Mouse (Mus musculus) left cerebral cortex, postnatal 25 days (tissue): ENCODE results near the gene Dclk2. TPM values are rescaled to one million over a fixed set of nuclear protein-coding genes. Genes with fewer than 3 reads are reported as not detected.

Experiments
- DNase-seq, 2 experiments: peaks; one replicate each; pipeline ENCODE4 v3.0.0; 2022; ENCODE audit warnings: low spot score in 2 of 2, mixed read lengths in 1 of 2
- intact Hi-C: fragments of 180-260 bp; cut with DNase I; formaldehyde crosslinking; loops from one replicate; pipeline ENCODE4 v1.15.1; 2025
- total RNA-seq, 2 experiments: library from RNA; stranded (reverse); gene quantifications; 2 replicates each; pipeline ENCODE4 v1.2.3; 2021

Gene Dclk2
- total RNA-seq, result 10 to 100 TPM; 59.2 to 62.0 TPM

GRCm38 (mm10) chr3:86920343-86921083 is at the start of gene Dclk2:
Gene Dclk2, minus strand, starts transcription at chr3:86920852.
- intact Hi-C loops, result loop anchor here (2.0 to 5.0 kb wide), 3 partner anchors 57 to 108 kb away; no protein-coding TSS in a partner anchor
- DNase-seq, result peak; percentile 82 to 85

GRCm38 (mm10) chr3:86962665-86963435 is 42.2 kb upstream of the Dclk2 start:
- intact Hi-C loops, result no loop called here
- no peak for DNase-seq

GRCm38 (mm10) chr3:86961395-86961669 is 40.7 kb upstream of the Dclk2 start:
- DNase-seq, result no peak
- intact Hi-C loops, result no loop called here

- no peak for DNase-seq
- intact Hi-C loops, result no loop called here
These were observed 40.2 kb upstream of the Dclk2 start for GRCm38 (mm10) chr3:86960656-86961394.

- no peak for DNase-seq
These were observed 38.4 kb upstream of the Dclk2 start for GRCm38 (mm10) chr3:86959088-86959487.

GRCm38 (mm10) chr3:86955376-86955775 is 34.7 kb upstream of the Dclk2 start:
- intact Hi-C loops, result no loop called here
- DNase-seq, result no peak

More at GRCm38 (mm10) chr3:86959088-86959487, 38.4 kb upstream of the Dclk2 start:
- intact Hi-C loops, result no loop called here

GRCm38 (mm10) chr3:86954521-86954920 is 33.9 kb upstream of the Dclk2 start:
- intact Hi-C loops, result no loop called here
- DNase-seq, result no peak

GRCm38 (mm10) chr3:86953819-86954218 is 33.2 kb upstream of the Dclk2 start:
- no peak for DNase-seq
- intact Hi-C loops, result no loop called here

GRCm38 (mm10) chr3:86950652-86951051 is 30.0 kb upstream of the Dclk2 start:
- intact Hi-C loops, result no loop called here
- no peak for DNase-seq

- peak; percentile 28 to 48 for DNase-seq
- intact Hi-C loops, result no loop called here
These were observed 15.7 kb upstream of the Dclk2 start for GRCm38 (mm10) chr3:86936254-86936836.

GRCm38 (mm10) chr3:86933446-86933845 is 12.8 kb upstream of the Dclk2 start:
- DNase-seq, result peak in 1 of 2 experiments; percentile 18
- intact Hi-C loops, result no loop called here

- intact Hi-C loops, result loop anchor here (5.0 kb wide), 2 partner anchors 54 to 111 kb away; no protein-coding TSS in a partner anchor
- DNase-seq, result no peak
These were observed 3.0 kb upstream of the Dclk2 start for GRCm38 (mm10) chr3:86923686-86924085.

GRCm38 (mm10) chr3:86921181-86921975 is 726 bp upstream of the Dclk2 start:
- intact Hi-C loops, result loop anchor here (2.0 to 5.0 kb wide), 3 partner anchors 56 to 109 kb away; no protein-coding TSS in a partner anchor

GRCm38 (mm10) chr3:86919641-86920342 is 860 bp downstream of the Dclk2 start:
- intact Hi-C loops, result loop anchor here (2.0 to 5.0 kb wide), 4 partner anchors 58 to 107 kb away; no protein-coding TSS in a partner anchor

More at GRCm38 (mm10) chr3:86921181-86921975, 726 bp upstream of the Dclk2 start:
- DNase-seq, result peak in 1 of 2 experiments; percentile 27

GRCm38 (mm10) chr3:86917048-86917447 is 3.6 kb downstream of the Dclk2 start:
- intact Hi-C loops, result loop anchor here (5.0 kb wide), 1 partner anchor 70 kb away; no protein-coding TSS in a partner anchor
- DNase-seq, result no peak

More at GRCm38 (mm10) chr3:86919641-86920342, 860 bp downstream of the Dclk2 start:
- peak; percentile 24 to 30 for DNase-seq

- intact Hi-C loops, result loop anchor here (5.0 kb wide), 1 partner anchor 69 kb away; no protein-coding TSS in a partner anchor
- no peak for DNase-seq
These were observed 4.0 kb downstream of the Dclk2 start for GRCm38 (mm10) chr3:86916626-86917025.

GRCm38 (mm10) chr3:86915291-86915690 is 5.4 kb downstream of the Dclk2 start:
- DNase-seq, result no peak
- intact Hi-C loops, result loop anchor here (5.0 kb wide), 1 partner anchor 68 kb away; no protein-coding TSS in a partner anchor

- intact Hi-C loops, result no loop called here
- DNase-seq, result no peak
These were observed 6.3 kb downstream of the Dclk2 start for GRCm38 (mm10) chr3:86914316-86914715.
